In genomic region chr11:33097855-33098254, GRCm38 (mm10) we compare ENCODE assay signal across 7 mouse cellular contexts. TPM values are rescaled to one million over a fixed set of nuclear protein-coding genes. Genes with fewer than 3 reads are reported as not detected.
DNase-seq lines count a peak whose midpoint lies in the region; ATAC-seq and TF ChIP-seq lines count a peak whose summit lies in the region.

No protein-coding gene starts in this region.

- H3K4me3 ChIP-seq in kidney, embryonic 16.5 days (ENCODE audit: low read length), result no peak overlapping the region
- H3K4me3 ChIP-seq in E14TG2a.4 (replicated peaks; ENCODE audit: low read length), result no peak overlapping the region

- no peak overlapping the region for H3K27ac ChIP-seq in kidney, embryonic 16.5 days (ENCODE audit: low read length)

- peak; percentile 34 for DNase-seq in kidney, adult 9 months
- peak; percentile 69 for DNase-seq in R1 (ENCODE audit: low read depth, low spot score)
- DNase-seq in embryo, embryonic 11 days, result peak; percentile 59
- peak; percentile 13 to 21 for DNase-seq in lung, adult 18-20 months
- peak; percentile 19 to 34 for DNase-seq in thymus, postnatal 36 days

- no peak overlapping the region for H3K4me2 ChIP-seq in kidney, embryonic 16.5 days (replicated peaks; ENCODE audit: low read depth, low read length)

- no peaks in the 10 kb centered on the region for H3K27me3 ChIP-seq in kidney, embryonic 16.5 days (ENCODE audit: insufficient read depth, low read length)
- peaks cover 36% of the 10 kb centered on the region for H3K27me3 ChIP-seq in E14TG2a.4 (ENCODE audit: insufficient read depth, low read length)

- TF ChIP-seq CTCF in E14TG2a.4 (conservative IDR thresholded peaks at IDR 0.05; ENCODE audit: low read length), result peak; percentile 98

- H3K36me3 ChIP-seq in kidney, embryonic 16.5 days (ENCODE audit: insufficient read depth, low read length), result no peaks in the 10 kb centered on the region
- H3K36me3 ChIP-seq in E14TG2a.4 (ENCODE audit: insufficient read depth, low read length), result no peaks in the 10 kb centered on the region

- no peak for ATAC-seq in kidney, embryonic 16.5 days (ENCODE audit: low FRiP score, low TSS enrichment)

- no peaks in the 10 kb centered on the region for H3K9me3 ChIP-seq in kidney, embryonic 16.5 days (ENCODE audit: low read length)
- no peaks in the 10 kb centered on the region for H3K9me3 ChIP-seq in E14TG2a.4 (ENCODE audit: low read length)

- 54% methylated on average over 8 of the region's 8 CpGs for WGBS in kidney, embryonic 16.5 days

- H3K4me1 ChIP-seq in kidney, embryonic 16.5 days (ENCODE audit: insufficient read depth, low read length), result 0 out of 2 replicates have a peak, but pooled peaks cover 3% of the 10 kb centered on the region
- peaks cover 27% of the 10 kb centered on the region for H3K4me1 ChIP-seq in E14TG2a.4 (replicated peaks; ENCODE audit: low read depth, low read length)

- H3K9ac ChIP-seq in kidney, embryonic 16.5 days (replicated peaks; ENCODE audit: low read length), result no peak overlapping the region

RNA-seq across cellular contexts. Expression of gene Fgf18, which starts 49.3 kb away (rescaled TPM):
- polyA plus RNA-seq in kidney, embryonic 16.5 days (2015; fragmentation: Nextera tagmentation; extraction: Ambion mirVana), result 1.7 and 2.1 TPM in 2 replicates

Comparison
In these comparisons a context has a peak if more than half of its experiments do, and no peak if none do; other contexts are left out.
1. DNase-seq: peak in every context shown above with its lines; median percentile 69 in R1; 59 in embryo, embryonic 11 days; 34 in kidney, adult 9 months; 26 in thymus, postnatal 36 days; 17 in lung, adult 18-20 months.